In the genomic region with DNA sequence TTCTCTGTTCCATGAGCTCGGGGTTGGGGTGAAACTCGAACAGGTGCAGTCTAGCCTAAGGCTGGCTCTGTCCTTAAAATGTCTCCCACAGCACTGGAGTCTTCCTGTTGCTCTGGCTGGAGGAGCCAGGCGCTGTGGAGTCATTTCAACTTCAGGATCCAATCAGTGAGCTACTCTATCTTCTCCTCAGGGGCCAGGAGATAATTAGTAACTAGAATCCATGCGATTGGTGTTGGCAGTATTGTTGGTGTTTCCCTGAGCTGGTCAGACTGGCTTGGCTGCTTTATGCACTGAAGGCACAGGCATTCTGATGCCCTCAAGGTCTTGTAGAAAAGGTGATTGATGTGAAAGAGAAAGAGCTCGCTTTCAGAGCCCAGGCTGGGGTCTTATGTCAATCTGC, we compare ENCODE assay signal across 10 mouse cellular contexts. TPM values are rescaled to one million over a fixed set of nuclear protein-coding genes. Genes with fewer than 3 reads are reported as not detected.
DNase-seq lines count a peak whose midpoint lies in the region; ATAC-seq and TF ChIP-seq lines count a peak whose summit lies in the region.
"Had no signal": no experiment of that assay in that cellular context is flagged by ENCODE, and none has a peak within 500 bp of the region (broad histone marks: within the 10 kb centered on the region; RNA-seq: fewer than 3 reads in every experiment).

No protein-coding gene starts in this region.

- no peak overlapping the region for H3K9ac ChIP-seq in embryonic facial prominence, embryonic 15.5 days
- peak overlapping the region; percentile 34 for H3K9ac ChIP-seq in liver, postnatal 0 days (replicated peaks)
- H3K9ac ChIP-seq: hindbrain, embryonic 15.5 days; neural tube, embryonic 13.5 days had no signal

- peak; percentile 45 for DNase-seq in embryo, embryonic 11 days
- no peak for DNase-seq in embryo, embryonic 9.5 days (ENCODE audit: extremely low spot score)
- DNase-seq in kidney, postnatal 14 days, result peak; percentile 85
- no peak for DNase-seq in liver, postnatal 0 days
- DNase-seq in c-Kit-positive CD71-positive TER-119-positive erythroid progenitor cells, embryonic 14.5 days (ENCODE audit: low spot score), result no peak
- no peak for DNase-seq in layer of hippocampus, adult 9-11 months
- DNase-seq in ovary, adult 18-20 months (ENCODE audit: low spot score), result no peak

- WGBS in embryonic facial prominence, embryonic 15.5 days, result 43% methylated on average over 5 of the region's 5 CpGs
- 49% methylated on average over 5 of the region's 5 CpGs for WGBS in liver, postnatal 0 days (ENCODE audit: insufficient replicate concordance)

- H3K4me3 ChIP-seq in embryonic facial prominence, embryonic 15.5 days (replicated peaks), result peak overlapping the region; percentile 27
- H3K4me3 ChIP-seq in liver, postnatal 0 days (ENCODE audit: low read depth, low read length), result peak overlapping the region; percentile 32
- H3K4me3 ChIP-seq: hindbrain, embryonic 15.5 days; neural tube, embryonic 13.5 days had no signal

- peaks cover 11% of the 10 kb centered on the region for H3K4me1 ChIP-seq in embryonic facial prominence, embryonic 15.5 days
- peaks cover 10% of the 10 kb centered on the region for H3K4me1 ChIP-seq in liver, postnatal 0 days (ENCODE audit: insufficient read depth)
- H3K4me1 ChIP-seq: hindbrain, embryonic 15.5 days; neural tube, embryonic 13.5 days had no signal

- no peak for TF ChIP-seq CTCF in liver, postnatal 0 days (IDR thresholded peaks at IDR 0.05; ENCODE audit: low read depth)

- ATAC-seq in embryonic facial prominence, embryonic 15.5 days (ENCODE audit: insufficient number of reproducible peaks, low FRiP score, low TSS enrichment, low read depth), result peak; percentile 53
- ATAC-seq in liver, postnatal 0 days, result peak; percentile 54

- H3K27me3 ChIP-seq in embryonic facial prominence, embryonic 15.5 days, result no peaks in the 10 kb centered on the region
- no peaks in the 10 kb centered on the region for H3K27me3 ChIP-seq in liver, postnatal 0 days (ENCODE audit: insufficient read depth, low read length)
- H3K27me3 ChIP-seq: hindbrain, embryonic 15.5 days; neural tube, embryonic 13.5 days had no signal

- no peaks in the 10 kb centered on the region for H3K36me3 ChIP-seq in embryonic facial prominence, embryonic 15.5 days
- no peaks in the 10 kb centered on the region for H3K36me3 ChIP-seq in liver, postnatal 0 days (replicated peaks; ENCODE audit: insufficient read depth, low read length)
- H3K36me3 ChIP-seq: hindbrain, embryonic 15.5 days; neural tube, embryonic 13.5 days had no signal

- no peak for TF ChIP-seq EP300 in liver, postnatal 0 days (IDR thresholded peaks at IDR 0.05; ENCODE audit: low read depth)

- peak overlapping the region; percentile 41 for H3K4me2 ChIP-seq in embryonic facial prominence, embryonic 15.5 days (replicated peaks)
- peak overlapping the region; percentile 60 for H3K4me2 ChIP-seq in liver, postnatal 0 days (ENCODE audit: low read depth, low read length)
- H3K4me2 ChIP-seq: hindbrain, embryonic 15.5 days; neural tube, embryonic 13.5 days had no signal

- peak overlapping the region; percentile 76 for H3K27ac ChIP-seq in embryonic facial prominence, embryonic 15.5 days (replicated peaks)
- H3K27ac ChIP-seq in liver, postnatal 0 days (ENCODE audit: low read depth), result peak overlapping the region; percentile 84
- H3K27ac ChIP-seq: hindbrain, embryonic 15.5 days; neural tube, embryonic 13.5 days had no signal

- no peaks in the 10 kb centered on the region for H3K9me3 ChIP-seq in embryonic facial prominence, embryonic 15.5 days (replicated peaks)
- H3K9me3 ChIP-seq in liver, postnatal 0 days (ENCODE audit: low read length), result no peaks in the 10 kb centered on the region
- H3K9me3 ChIP-seq: hindbrain, embryonic 15.5 days; neural tube, embryonic 13.5 days had no signal

RNA-seq across cellular contexts. Expression of a gene that starts 49.5 kb away (rescaled TPM):
- 19.2 and 19.4 TPM in 2 replicates for polyA plus RNA-seq in embryonic facial prominence, embryonic 15.5 days (2015; fragmentation: Nextera tagmentation; extraction: Ambion mirVana)
- polyA plus RNA-seq in liver, postnatal 0 days (2015; fragmentation: Nextera tagmentation; extraction: Ambion mirVana), result 4.0 and 4.8 TPM in 2 replicates

Comparison
In these comparisons a context has a peak if more than half of its experiments do, and no peak if none do; other contexts are left out.
1. DNase-seq: peak in embryo, embryonic 11 days (single experiment) and kidney, postnatal 14 days (single experiment); none in embryo, embryonic 9.5 days (single experiment), liver, postnatal 0 days (single experiment), c-Kit-positive CD71-positive TER-119-positive erythroid progenitor cells, embryonic 14.5 days (single experiment), layer of hippocampus, adult 9-11 months (single experiment) and ovary, adult 18-20 months (single experiment).